Mouse (Mus musculus) right cerebral cortex, postnatal 10 days (tissue): ENCODE measurements around the gene Srxn1.

ENCODE experiments used
- DNase-seq, 2 experiments: peaks; one replicate each; pipeline ENCODE4 v3.0.0; 2021; ENCODE audit warnings: low spot score in 2 of 2

Gene Srxn1

DNA sequence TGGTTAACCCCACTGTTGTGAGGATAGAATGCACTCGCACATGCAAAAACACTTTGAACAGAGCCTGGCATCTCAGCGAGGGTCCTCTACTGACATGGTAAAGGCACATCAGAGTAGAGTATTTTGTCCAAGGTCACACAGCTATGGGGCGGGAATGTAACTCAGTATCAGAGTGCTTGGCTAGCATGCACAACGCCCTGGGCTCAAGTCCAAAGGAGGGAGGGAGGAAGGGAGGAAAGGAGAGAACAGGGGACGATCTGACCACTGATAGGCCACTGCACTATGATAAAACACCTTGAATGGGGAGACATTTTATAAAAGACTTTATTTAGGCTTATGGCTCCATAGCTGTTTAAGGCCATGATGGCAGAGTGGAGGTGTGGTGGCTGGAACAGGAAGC, 15.7 kb upstream of the Srxn1 start:
- no peak for DNase-seq

DNA sequence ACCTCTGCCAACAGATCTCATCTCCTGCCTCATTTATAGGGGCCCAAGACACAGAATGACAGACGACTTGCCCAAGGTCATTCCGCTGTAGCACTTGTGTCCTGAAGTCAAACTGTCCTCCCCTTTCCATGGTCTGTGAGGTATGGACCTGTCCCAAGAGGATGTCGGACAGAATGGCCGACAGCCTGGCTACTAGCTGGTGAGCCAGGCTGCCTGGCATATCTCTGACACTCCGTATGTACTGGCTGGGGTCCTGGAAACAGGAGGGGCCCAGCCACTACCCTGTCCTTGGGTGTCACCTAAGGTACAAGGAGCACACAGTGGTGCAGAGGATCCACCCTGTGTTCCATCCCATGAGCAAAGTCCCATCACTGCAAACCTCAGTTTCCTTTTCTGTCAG, 14.8 kb upstream of the Srxn1 start:
- no peak for DNase-seq

DNA sequence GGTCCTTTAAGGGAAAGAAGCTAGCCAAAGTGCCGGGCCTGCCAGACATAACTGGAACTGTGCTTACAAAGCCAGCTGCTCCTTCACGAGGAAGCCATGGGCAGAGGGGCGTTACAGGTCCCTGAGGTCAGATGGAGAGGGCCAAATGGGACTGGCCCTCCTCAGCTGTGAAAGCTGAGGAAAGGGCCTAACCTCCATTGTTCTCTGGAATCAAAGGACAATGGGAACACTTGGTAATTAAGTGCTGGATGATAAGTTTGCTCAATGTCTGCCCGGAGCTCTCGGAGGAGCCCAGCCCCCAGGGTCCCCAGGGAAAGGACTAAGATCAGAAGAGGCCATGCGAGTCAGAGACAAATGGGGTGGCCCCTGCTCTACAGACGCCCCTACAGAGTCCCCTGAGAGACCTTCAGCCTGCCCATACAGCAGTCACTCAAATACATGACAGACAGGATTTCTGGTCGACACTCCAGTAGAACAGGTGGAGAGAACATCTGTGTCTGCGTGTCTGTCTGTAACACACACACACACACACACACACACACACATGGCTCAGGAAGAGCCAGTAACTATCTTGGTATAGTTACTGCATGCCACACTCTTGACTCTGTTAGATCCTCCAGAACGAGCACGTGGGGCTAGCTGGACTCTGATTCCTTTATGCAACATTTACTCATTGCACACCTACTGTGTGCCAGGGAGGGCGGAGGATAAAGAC, 13.8 kb upstream of the Srxn1 start:
- DNase-seq, result no peak

DNA sequence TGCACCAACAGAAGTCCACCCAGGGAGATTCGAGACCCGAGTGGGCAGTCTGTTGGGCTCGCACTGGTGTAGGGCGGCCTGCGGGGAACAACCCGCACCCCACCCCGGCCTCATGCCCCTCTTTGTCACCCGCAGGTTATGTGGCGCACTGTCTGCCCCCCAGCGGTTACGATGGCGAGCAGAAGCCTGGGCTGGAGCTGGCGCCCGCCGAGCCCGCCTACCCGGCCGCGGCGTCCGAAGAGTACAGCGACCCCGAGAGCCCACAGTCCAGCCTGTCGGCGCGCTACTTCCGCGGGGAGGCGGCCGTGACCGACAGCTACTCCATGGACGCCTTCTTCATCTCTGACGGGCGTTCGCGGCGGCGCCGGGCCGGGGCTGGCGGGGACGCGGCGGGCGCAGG, 12.4 kb upstream of the Srxn1 start:
- DNase-seq, result no peak

DNA sequence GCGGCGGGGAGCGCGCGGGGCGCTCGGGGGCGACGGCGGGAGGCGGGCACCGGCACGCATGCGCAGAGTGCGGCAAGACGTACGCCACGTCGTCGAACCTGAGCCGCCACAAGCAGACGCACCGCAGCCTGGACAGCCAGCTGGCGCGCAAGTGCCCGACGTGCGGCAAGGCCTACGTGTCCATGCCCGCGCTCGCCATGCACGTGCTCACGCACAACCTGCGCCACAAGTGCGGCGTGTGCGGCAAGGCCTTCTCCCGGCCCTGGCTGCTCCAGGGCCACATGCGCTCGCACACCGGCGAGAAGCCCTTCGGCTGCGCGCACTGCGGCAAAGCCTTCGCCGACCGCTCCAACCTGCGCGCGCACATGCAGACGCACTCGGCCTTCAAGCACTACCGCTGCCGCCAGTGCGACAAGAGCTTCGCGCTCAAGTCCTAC, 11.9 kb upstream of the Srxn1 start:
- peak; percentile 67 to 74 for DNase-seq

DNA sequence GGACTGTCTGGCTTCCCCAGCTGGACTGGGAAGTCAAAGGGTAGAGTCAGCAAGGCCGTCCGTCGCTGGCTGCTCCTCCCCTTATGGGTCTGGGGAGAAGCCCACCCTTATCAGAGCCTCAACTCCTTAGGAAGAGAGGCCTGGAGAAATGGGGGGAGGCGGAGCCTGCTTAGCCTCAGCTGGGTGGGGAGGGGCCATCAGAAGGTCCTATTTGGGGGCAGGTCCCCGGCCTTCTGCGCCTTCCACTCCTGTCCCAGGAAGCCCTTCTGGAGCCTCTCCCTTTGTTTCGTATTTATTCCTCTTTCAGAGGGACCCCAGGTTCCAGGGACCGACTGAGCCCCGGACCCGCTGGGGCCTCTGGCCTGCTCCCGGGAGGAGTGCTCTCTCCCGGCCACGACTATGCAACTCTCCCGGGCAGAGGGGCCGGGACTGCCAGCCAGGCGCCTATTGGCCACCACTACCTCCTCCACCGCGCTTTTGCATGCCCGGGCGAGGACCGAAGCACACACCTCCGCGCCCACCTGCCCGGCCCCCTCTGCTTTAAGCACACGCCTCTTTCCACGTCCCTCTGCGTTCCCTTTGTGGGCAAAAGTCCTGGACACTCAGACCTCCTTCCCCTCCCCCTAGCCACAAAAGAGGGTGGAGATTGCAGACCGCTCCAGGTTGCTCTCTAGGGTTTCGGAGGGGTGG, 10.3 kb upstream of the Srxn1 start:
- no peak for DNase-seq

DNA sequence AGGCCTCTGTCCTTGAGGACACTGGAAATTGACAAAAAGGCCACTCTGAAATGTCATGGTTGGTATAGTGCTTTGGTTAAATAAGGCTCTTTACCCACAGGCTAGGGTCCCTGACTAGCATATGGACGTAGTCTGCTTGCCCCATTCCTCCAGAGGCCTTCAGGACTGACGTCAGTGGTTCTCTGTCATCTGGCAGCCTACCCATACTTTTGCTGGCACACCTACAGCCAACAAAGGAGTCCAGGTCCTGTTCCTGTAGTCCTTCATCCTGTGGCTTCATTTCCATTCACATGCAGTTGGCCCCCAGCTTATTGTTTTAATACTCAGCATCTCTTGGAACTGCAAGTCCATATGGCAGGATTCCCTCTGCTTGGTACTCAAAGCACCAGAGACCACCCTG, 8.4 kb upstream of the Srxn1 start:
- DNase-seq, result no peak

DNA sequence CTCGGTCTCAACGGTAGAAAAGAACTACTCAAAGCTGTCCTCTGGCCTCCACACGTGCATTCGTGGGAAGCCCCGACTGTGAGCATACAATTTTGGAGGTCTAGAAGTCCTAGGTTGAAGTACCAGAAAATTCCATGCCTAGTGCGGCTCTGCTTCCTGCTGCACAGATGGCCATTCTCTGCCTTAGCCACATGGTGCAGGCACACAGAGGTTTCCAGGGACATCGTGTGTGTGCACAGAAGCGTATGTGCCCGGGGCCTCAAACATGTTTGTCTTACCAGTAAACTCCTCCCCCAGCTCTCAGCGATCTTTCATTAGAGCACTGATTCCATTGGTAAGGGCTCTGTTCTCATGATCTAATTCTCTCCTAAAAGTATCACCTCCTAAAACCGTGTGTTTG, 7.4 kb upstream of the Srxn1 start:
- DNase-seq, result no peak

DNA sequence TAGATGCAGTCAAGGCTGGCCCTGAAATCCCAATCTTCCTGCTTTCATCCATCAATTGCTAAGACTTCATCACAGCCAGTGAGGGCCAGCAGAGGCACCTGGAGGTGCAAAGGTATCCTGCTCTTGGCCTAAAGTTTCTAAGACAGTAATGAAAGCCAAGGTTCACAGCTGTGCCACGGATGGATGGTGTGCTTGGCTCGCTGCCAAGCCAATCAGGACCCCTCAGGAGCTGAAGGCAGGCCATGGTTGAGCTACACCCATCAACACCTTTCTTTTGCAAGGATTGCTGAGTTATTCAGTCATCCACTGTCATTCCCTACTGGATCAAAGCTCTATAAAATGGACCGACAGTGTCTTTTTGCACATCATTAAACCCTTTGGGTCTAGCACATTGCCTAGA, 5.8 kb upstream of the Srxn1 start:
- DNase-seq, result no peak

DNA sequence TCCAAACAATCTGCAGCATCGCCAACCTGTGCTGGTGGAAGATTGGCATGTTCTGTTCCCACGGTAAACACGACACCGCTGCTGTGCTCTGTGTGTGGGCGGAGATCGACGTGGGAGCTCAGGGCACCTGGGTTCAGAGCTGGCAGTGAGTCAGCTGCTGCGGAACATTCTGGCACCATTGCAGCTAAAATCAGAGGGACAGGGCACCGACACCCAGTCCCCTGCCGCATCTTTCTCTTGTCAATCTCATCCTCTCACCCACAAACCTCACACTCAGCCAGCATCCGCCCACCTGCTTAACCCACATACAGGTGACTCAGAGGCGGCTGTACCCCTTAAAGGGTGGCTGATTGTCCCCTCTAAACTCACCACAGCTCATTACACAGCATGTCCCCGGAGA, 3.6 kb upstream of the Srxn1 start:
- no peak for DNase-seq

DNA sequence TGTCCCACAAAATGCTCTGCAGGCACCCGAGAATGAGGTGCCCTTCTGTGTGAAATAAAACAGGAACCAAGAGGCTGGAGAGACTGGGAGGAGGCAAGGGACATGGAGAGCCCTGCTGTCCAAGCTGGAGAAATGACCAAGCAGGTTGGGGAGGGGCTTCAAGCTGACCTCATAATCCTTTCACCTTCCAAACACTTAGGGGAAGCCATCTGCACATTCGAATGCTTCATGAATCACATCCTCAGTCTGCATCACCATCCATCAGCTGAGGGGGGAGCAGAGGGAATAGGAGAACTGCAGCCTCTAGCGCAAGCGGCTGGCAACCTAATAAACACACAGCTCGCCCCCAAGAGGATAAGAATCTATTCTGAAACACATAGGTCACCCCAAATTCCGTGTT, 2.9 kb upstream of the Srxn1 start:
- peak in 1 of 2 experiments; percentile 51 for DNase-seq

DNA sequence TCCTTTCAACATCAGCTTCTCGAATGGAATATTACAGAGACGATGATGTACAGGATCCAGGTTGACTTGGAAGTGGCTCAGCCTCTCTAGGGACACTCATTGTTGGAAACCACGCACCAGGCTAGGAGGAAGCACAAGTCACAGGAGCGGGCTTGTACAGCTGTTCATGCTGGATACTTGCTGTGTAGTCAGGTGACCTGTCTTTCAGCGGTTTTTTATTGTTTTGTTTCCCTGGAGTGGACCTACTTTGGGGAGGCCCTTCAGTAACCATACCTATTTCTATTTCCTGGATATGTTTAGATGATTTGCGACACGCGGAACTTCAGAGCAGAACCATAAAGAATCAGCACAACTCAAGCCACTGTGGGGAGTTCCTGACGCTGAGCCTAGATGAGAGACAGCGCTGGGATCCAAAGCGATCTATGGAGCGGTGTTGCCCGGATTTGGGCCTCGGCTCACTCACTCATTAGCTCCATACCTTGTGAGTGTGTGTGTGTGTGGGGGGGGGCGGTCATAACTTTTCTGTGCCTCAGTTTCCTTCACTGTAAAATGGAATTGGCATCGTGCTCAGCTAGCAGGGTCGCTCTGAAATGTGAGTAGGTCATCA, 502 bp upstream of the Srxn1 start:
- peak in 1 of 2 experiments; percentile 39 for DNase-seq

DNA sequence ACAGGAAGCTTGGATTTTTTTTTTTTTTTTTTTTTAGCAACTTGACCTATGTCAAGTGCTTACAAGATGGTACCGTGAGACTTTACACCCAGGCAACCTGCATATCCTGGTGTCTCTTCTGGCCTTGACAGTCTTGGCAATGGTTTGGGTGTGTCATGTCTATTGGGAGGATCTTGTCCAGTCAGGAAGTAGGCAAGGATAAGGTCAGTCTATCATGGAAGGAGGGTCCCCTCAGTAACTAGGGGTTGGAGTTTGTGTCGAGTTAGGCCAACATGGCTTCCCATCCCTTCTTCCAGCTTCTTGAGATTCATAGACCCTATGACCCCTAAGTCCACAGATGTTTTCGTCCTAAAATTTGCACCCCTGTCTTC, 894 bp downstream of the Srxn1 start:
- DNase-seq, result no peak

DNA sequence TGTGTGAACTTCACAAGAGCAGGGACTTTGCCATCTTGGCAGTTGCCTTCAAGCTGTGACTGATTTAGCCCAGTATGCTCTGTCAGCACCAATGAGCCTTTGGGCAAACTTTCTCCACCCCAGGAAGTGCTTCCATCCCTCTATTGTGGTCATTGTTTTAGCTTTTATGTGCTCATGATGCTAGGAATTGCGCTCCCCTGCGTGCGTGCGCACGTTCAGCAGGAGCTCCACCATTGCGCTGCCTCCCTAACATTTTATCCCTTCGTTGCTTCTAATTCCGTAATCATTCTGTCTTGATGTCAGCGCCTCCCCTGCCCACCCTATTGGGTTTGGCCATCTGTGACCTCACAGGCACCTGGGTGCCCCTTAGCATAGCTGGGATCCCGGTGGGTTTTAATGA, 1.3 kb downstream of the Srxn1 start:
- no peak for DNase-seq

DNA sequence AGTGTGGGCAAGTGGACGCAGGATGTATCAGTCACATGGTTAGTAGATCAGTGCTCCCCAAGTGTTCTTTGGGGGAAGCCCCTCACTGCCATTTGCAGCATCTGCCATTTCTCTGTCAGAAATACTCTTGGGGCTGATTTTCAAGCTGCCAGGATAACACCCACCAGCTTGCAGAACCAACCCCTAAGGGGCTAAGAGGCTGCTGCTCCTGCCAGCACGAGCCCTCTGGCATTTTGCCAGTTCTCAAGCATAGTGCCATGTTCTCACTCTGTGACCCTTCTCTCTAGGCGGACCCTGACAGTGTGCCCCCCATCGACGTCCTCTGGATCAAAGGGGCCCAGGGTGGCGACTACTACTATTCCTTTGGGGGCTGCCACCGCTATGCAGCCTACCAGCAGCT, 3.4 kb downstream of the Srxn1 start:
- peak in 1 of 2 experiments; percentile 40 for DNase-seq

DNA sequence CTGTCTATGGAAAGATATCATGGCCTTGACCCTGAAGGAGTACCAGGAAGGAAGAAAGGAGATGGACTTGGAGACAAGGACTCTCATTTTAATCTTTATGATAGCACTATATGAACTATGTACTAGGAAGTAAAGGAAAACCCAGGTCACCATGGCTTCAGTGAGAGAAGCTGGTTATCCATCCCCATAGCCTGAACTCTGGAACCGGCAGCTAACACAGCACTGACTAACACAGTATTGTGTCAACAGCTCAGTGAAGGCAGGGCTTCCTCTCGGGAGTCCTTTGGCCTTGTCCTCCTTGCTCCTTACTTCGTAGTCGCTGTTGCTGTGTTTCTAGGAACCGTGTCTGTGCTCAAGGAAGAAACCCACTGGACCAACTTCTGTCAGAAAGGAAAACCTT, 4.1 kb downstream of the Srxn1 start:
- DNase-seq, result no peak

DNA sequence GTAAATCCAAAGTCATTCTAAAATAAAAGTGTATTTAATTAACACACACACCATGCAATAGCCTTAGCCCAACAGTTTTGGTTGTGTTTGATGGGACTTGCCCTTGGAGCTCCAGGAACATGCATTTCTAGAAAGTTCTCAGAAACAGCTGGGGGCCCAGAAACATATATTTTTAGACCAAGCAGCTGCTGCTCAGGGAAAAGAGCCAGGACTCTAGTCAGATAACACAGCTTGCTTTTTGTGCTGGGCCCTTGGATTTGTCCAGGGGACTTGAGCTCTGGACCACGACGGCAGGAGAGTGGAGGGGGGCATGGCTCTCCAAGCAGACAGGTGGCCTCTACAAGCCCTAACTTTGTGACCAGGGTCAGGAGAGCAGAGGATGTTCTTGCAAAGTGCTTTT, 6.0 kb downstream of the Srxn1 start:
- peak in 1 of 2 experiments; percentile 44 for DNase-seq

DNA sequence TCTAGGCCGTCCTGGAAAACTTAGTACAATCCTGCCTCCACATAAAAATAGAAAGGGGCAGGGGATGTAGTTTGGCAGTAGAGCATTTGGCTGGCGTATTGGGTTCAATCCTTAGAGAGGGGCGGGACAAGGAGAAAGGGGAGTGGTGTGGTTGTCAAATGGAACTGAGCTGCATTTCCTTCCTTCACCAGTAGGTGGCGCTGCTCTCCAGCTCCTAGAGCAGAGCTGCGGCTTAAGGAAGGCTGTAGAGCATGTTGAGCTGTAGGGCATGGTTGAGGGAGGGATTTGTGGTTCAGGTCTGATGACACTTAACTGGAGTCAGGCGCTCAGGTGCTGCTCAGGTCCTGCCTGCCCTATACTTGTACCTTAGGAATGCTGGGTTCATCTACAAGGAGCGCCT, 6.6 kb downstream of the Srxn1 start:
- peak; percentile 90 to 93 for DNase-seq

DNA sequence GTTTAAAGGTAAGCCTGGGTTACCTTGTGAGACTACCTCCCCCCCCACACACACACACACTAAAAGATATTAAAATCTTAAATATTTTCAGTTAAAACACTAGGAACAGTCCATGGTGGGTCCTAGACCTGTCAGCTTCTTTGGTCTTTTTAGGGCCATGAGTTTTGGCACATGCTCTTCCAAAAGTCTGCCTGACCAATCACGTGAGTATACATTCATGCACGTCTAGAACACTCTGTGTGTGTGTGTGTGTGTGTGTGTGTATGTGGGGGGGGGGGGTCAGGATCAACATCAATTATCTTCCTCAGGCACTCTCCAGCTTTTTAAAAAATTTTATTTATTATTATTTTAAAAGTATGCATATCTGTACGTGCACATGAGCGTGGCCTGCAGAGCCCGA, 7.2 kb downstream of the Srxn1 start:
- DNase-seq, result no peak

DNA sequence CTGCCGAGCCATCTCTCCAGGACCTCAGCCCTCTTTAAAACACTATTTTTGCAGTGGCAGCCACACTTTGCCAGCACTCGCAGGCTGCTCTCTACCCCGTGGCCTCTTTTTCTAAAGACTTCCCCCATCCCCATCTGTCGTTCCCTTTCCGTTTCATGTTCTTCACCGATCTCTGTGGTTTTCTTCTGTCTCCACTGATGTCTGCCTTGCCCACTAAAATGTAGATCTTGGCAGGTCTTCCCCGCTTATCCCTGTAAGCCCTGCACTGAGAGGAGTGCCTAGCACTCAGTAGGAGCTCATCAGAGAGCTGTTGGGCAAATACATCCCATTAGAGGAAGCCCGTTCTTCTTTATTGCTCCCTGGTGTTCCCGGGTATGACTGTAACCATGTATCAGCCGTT, 7.7 kb downstream of the Srxn1 start:
- DNase-seq, result no peak

DNA sequence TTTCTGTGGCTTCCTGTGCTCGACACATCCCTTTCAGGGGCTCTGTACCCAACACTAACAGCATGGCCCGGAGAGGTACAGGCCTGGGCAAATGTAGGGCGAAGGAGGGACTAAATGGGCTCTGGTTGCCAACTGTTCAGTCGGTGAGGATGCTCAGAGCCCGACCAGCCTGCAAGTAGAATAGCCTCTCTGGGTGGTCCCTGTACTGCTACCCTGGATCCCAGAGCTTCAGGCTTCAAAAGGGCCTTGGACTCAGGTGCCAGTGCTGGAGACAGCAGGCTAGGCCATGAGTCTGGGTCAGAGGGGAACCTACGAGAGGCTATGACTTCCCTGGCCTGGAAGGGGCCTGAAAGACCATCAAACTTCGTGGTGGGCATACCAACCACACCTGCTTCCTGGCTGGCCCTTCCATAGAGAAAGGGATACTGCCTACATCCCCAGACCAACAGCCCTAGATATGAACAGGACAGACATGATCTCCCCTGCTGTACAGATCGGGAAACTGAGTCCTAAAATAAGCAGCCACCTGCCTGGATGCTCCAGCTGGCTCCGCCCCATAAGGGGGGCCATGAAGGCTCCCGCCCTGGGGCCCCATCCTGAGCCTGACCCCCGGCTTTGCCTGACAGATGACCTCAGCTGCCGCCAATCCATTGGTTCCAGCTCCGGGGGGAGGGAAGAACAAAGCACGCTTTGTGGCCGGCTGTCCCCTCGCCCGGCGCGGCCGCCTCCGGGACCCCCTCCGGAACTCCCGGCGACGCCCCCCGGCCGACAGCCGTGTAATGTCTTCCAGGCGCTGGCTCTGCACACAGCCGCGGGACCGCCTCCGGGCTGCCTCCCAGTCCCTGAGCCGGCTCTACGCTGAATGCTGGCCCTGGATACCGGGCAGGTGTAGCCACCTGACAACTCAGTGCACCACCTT, 9.0 kb downstream of the Srxn1 start:
- DNase-seq, result peak in 1 of 2 experiments; percentile 46

DNA sequence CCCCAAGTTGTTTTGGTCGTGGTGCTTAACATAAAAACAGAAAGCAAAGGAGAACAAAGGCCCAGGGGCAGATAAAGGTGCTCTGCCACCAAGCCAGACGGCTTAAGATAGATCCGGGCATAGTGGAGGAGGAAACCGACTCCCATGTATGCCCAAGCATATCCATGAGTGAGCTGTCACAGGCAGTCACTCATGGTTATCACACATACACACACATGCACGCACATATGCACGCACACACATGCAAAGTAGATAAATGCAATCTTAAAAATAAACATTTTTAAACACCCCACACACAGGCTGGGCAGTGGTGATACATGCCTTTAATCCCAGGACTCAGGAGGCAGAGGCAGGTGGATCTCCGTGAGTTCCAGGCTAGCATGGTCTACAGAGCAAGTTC, 12.4 kb downstream of the Srxn1 start:
- no peak for DNase-seq
